Mouse (Mus musculus) liver, embryonic 15.5 days (tissue): ENCODE measurements around the gene Naxe. TPM values are rescaled to one million over a fixed set of nuclear protein-coding genes. Genes with fewer than 3 reads are reported as not detected.

ENCODE experiments used
- ATAC-seq: fragments of 200-750 bp; cut with Nextera tagmentation; 2 replicates; pipeline ENCODE4 v1.8.0; 2017; ENCODE audit warnings: moderate number of reproducible peaks, mild to moderate bottlenecking, moderate library complexity; ENCODE audit not compliant: insufficient read depth
- H3K27ac ChIP-seq: fragments of 300-500 bp; sonication (generic); replicated peaks from 2 replicates; pipeline ENCODE4 v1.5.1; 2015; ENCODE audit warnings: mild to moderate bottlenecking, inconsistent platforms
- H3K27me3 ChIP-seq: fragments of 300-500 bp; sonication (generic); 2 replicates; pipeline ENCODE4 v1.6.1; 2015; ENCODE audit warnings: mild to moderate bottlenecking, inconsistent platforms
- H3K36me3 ChIP-seq: fragments of 300-500 bp; sonication (generic); replicated peaks from 2 replicates; pipeline ENCODE4 v1.6.1; 2015; ENCODE audit warnings: moderate library complexity, mild to moderate bottlenecking, inconsistent platforms
- H3K4me1 ChIP-seq: fragments of 300-500 bp; sonication (generic); replicated peaks from 2 replicates; pipeline ENCODE4 v1.6.1; 2015; ENCODE audit warnings: inconsistent platforms
- H3K4me2 ChIP-seq: fragments of 300-500 bp; sonication (generic); 2 replicates; pipeline ENCODE4 v1.6.1; 2015; ENCODE audit warnings: moderate library complexity, mild to moderate bottlenecking, inconsistent platforms
- H3K4me3 ChIP-seq: fragments of 300-500 bp; sonication (generic); replicated peaks from 2 replicates; pipeline ENCODE4 v1.5.1; 2015; ENCODE audit warnings: mild to moderate bottlenecking, inconsistent platforms
- H3K9ac ChIP-seq: fragments of 300-500 bp; sonication (generic); 2 replicates; pipeline ENCODE4 v1.6.1; 2015; ENCODE audit warnings: moderate library complexity, mild to moderate bottlenecking, inconsistent platforms
- H3K9me3 ChIP-seq: fragments of 300-500 bp; sonication (generic); replicated peaks from 2 replicates; pipeline ENCODE4 v1.6.1; 2016; ENCODE audit warnings: inconsistent platforms
- WGBS: fragments of 180-500 bp; shearing (Covaris S2); methylation state at CpG from one replicate; pipeline ENCODE4 v1.1.7; 2015; ENCODE audit warnings: mixed read lengths; ENCODE audit not compliant: insufficient replicate concordance; 5-methylcytosine and 5-hydroxymethylcytosine counted together
- polyA plus RNA-seq: library from polyadenylated mRNA; unstranded; fragments of >200 nt; fragmentation: Nextera tagmentation; extraction: Ambion mirVana; gene quantifications from 2 replicates; pipeline ENCODE4 v1.2.1, GENCODE M21; 2015

The Naxe gene
- polyA plus RNA-seq, 1 experiment from 2014 or later, result 75.0 TPM

DNA sequence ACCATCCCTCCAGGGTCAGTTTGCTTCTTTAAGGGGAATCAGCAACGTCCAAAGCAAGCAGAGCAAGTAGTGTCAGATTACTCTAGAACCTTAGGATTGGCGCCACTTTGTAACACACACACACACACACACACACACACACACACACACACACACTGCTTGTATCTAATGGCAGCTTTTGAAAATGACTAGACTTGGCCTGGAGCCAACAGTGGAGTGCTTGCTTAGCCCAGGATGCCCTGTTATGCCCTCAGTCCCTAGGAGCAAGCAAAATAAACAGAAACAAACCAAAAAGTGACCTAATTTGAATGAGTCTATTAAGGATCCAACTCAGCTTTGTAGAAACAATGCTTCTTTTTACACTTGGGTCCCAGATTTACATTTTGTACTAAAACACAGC is 10.1 kb upstream of the Naxe start:
- H3K9me3 ChIP-seq, result no peaks in the 10 kb centered on the region
- H3K36me3 ChIP-seq, result no peaks in the 10 kb centered on the region
- no peak overlapping the region for H3K4me3 ChIP-seq
- H3K9ac ChIP-seq, result no peak overlapping the region
- H3K4me1 ChIP-seq, result no peaks in the 10 kb centered on the region
- ATAC-seq, result no peak
- H3K4me2 ChIP-seq, result no peak overlapping the region
- H3K27ac ChIP-seq, result no peak overlapping the region
- H3K27me3 ChIP-seq, result peaks cover 18% of the 10 kb centered on the region; the same call in 1 of the 2 replicates
- WGBS, result 23% methylated on average over 2 of the region's 2 CpGs

DNA sequence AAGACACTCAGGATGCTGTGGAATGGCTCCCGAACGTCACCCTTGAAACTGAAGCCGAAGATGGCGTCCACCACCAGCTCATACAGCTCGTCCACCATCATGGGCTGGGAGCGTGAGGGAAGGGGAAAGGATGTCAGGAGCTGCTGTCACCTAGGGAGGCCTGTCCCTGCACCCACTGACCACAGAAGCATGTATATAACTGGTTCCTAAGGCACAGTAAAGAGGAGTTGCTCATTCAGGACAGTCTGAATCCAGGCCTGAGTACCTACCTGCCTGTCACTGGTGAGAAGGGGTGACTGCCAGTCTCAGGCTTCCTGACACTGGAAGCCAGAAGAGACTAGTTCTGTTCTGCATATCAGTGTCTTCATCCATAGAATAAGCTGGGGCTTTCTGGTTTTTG is 1.3 kb downstream of the Naxe start:
- Histone ChIP-seq H3K4me1 (peaks cover 22% of the 10 kb centered on the region), H3K27ac (no peak overlapping the region), H3K9ac (peak overlapping the region; percentile 68; the same call in 1 of the 2 replicates), H3K4me3 (peak overlapping the region; percentile 72), H3K4me2 (peak overlapping the region; percentile 93), H3K9me3 (no peaks in the 10 kb centered on the region), H3K27me3 (no peaks in the 10 kb centered on the region), H3K36me3 (peaks cover 47% of the 10 kb centered on the region)
- 82% methylated on average over 6 of the region's 6 CpGs for WGBS
- ATAC-seq, result no peak

DNA sequence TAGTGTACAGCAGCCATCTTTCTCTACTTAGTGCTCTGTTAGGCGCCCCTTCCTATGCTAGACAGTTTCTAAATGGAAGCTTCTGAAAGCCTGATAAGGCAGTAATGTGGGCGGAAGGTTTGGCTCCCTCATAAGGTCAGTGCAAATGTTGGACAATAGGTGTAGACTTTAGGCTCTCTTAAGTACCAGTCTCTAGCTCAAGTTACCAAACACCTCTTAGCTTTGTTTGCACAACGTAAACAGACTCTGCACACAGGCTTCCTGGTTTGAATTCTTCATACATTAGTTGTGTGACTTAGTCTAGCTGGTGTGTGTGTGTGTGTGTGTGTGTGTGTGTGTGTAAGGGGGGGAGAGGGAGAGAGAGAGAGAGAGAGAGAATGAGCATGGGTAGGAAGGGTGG is 8.8 kb downstream of the Naxe start:
- no peak overlapping the region for H3K9ac ChIP-seq
- peaks cover 43% of the 10 kb centered on the region for H3K36me3 ChIP-seq
- no peak overlapping the region for H3K4me2 ChIP-seq
- H3K9me3 ChIP-seq, result no peaks in the 10 kb centered on the region
- WGBS, result 44% methylated on average over 3 of the region's 3 CpGs
- no peak overlapping the region for H3K27ac ChIP-seq
- no peak overlapping the region for H3K4me3 ChIP-seq
- no peak for ATAC-seq
- H3K27me3 ChIP-seq, result no peaks in the 10 kb centered on the region
- H3K4me1 ChIP-seq, result peaks cover 6% of the 10 kb centered on the region; the same call in 1 of the 2 replicates

DNA sequence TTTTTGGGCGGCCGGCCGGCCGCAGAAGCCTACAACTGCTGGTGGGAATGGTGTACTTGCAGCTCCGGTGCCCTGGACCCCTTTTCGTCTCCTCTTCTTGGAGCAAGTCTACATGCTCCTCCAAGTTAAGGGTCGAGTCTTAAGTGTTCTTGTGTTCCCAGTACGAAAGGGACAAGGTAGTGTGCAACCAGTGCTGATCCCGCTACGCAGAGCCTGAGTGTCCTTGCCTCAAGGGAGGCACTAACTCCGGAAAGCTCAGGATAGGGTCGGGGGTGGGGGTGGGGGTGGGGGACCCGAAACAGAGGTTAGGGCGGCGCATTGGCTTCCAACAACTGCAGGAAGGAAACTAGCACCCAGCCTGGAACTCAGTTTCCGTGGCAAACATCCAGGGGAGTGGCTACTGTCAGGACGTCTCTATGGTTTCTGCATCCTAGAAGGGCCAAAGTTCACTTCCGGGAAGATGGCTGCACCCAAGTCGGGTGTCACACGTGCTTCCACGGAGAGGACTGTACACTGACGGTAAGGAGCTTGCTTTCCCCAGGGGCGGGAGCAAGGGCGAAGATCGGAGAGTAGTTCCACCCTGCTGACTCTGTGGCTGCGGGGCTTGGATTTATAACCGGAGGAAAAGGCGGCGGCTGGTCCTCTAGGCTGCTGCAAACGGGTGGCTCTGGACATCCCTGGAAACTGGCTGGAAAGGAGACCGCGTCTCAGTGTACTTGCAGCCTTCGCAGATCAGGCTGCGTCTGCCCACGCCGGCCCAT is 15.5 kb downstream of the Naxe start, which contains the start of gene Gpatch4:
TSS of gene Gpatch4 (plus strand) at position 448 of the 761 bp plus-strand sequence.
- peak within 1 kb of the TSS; percentile 72 for H3K4me2 ChIP-seq
- no peaks in the 10 kb centered on the region for H3K36me3 ChIP-seq
- peaks cover 30% of the 10 kb centered on the region for H3K27me3 ChIP-seq
- H3K27ac ChIP-seq, result peak within 1 kb of the TSS; percentile 35; the same call in 1 of the 2 replicates
- peak; percentile 85 for ATAC-seq
- peak within 1 kb of the TSS; percentile 74 for H3K4me3 ChIP-seq
- H3K9me3 ChIP-seq, result no peaks in the 10 kb centered on the region
- peak within 1 kb of the TSS; percentile 39 for H3K9ac ChIP-seq
- WGBS, result 7% methylated on average over 36 of the region's 36 CpGs
- H3K4me1 ChIP-seq, result peaks cover 13% of the 10 kb centered on the region

DNA sequence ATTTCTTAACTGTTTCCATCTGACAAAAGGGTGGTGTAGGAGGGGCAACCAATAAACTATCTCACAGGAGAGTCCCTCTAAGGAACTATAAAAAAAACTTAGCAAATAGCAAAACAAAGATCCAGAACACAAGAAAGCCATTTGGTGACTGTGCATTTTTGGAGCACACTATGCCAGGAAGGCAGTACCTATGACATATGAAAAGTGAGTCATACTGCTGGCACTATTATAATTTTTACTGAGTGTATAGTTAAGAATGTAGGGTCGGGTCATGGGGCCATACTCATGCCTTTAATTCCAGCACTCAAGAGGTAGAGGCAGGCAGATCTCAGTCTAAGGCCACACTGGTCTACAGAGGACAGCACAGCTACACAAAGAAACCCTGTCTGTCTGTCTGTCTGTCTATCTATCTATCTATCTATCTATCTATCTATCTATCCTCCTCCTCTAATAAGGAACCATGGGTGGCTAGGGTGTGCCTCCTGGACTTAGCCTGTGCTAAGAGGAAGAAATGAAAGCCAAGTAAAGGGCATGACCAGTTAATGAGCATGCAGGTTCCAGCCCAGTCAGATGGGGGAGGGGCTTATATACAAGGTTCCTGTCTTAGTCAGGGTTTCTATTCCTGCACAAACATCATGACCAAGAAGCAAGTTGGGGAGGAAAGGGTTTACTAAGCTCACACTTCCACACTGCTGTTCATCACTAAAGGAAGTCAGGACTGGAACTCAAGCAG is 22.6 kb downstream of the Naxe start:
- Histone ChIP-seq H3K36me3 (no peaks in the 10 kb centered on the region), H3K27me3 (peaks cover 56% of the 10 kb centered on the region), H3K4me3 (no peak overlapping the region), H3K27ac (no peak overlapping the region), H3K9me3 (no peaks in the 10 kb centered on the region), H3K4me1 (0 out of 2 replicates have a peak, but pooled peaks cover 3% of the 10 kb centered on the region), H3K9ac (no peak overlapping the region), H3K4me2 (no peak overlapping the region)
- WGBS, result 55% methylated on average over 1 of the region's 1 CpGs
- ATAC-seq, result no peak

DNA sequence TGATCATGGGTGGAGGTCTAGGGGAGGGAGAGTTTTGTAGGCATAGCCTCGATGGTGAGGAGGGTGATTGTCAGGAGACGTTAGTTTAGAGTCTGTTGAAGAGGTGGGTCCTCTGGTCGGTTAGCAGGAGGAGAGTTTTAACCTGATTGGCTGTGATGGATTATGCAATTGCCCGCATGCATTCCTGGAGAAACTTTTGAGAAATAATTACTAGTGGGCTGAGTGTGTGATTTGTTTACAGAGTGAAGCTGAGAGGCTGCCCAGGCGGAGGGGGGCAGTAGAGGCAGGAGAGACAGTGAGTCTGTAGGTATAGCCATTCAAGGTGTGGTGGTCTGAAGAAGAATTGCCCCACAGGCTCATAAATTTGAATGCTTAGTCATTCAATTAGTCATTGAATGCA is 24.8 kb downstream of the Naxe start:
- WGBS, result 46% methylated on average over 5 of the region's 5 CpGs
- no peak overlapping the region for H3K4me3 ChIP-seq
- H3K9me3 ChIP-seq, result no peaks in the 10 kb centered on the region
- ATAC-seq, result no peak
- peaks cover 57% of the 10 kb centered on the region for H3K27me3 ChIP-seq
- no peaks in the 10 kb centered on the region for H3K36me3 ChIP-seq
- H3K9ac ChIP-seq, result no peak overlapping the region
- no peak overlapping the region for H3K27ac ChIP-seq
- H3K4me1 ChIP-seq, result 0 out of 2 replicates have a peak, but pooled peaks cover 4% of the 10 kb centered on the region
- H3K4me2 ChIP-seq, result no peak overlapping the region

DNA sequence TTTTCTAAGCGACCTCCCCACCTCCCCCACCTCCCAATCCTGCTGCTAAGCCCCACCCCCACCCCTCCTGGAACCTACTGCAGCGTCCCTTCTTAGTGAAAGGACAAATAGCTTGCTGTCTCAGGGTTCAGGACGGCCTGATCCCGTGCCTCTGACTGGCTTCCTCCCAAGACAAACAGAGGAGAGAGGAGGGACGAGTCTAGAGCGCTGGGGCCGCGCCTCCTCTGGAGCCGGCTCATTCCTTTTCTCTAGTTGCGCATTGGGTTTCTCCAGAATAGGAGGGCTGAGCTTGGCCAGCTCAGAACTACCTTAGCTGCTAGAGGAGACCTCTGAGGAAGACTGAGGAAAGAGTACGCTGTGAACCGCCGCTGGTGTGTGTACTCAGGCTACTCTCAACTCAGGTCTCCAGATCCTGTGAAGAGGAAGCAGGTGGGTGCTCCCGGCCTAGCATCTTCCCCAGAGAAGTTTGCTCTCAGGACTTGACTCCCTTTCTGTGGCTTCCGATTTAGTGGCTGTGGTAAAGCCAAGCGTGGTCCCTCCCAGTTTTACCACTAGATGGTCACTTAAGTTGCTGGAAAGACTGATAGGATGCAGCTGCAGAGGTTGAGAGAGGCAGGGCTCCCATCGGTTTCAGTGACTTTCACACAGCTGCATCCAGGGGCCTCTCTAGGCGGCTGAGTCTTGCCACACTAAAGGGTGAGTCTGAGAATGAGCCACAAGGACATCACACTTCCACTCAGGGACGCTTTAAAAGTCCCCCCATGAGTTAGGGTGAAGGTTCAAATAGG is 27.5 kb downstream of the Naxe start:
- Histone ChIP-seq H3K36me3 (no peaks in the 10 kb centered on the region), H3K27me3 (peaks cover 61% of the 10 kb centered on the region), H3K9ac (no peak overlapping the region), H3K4me2 (peak overlapping the region; percentile 27; the same call in 1 of the 2 replicates), H3K4me1 (0 out of 2 replicates have a peak, but pooled peaks cover 4% of the 10 kb centered on the region), H3K27ac (no peak overlapping the region), H3K9me3 (0 out of 2 replicates have a peak, but pooled peaks cover 4% of the 10 kb centered on the region), H3K4me3 (no peak overlapping the region)
- WGBS, result 18% methylated on average over 19 of the region's 19 CpGs
- no peak; the same call in 1 of the 2 replicates for ATAC-seq

DNA sequence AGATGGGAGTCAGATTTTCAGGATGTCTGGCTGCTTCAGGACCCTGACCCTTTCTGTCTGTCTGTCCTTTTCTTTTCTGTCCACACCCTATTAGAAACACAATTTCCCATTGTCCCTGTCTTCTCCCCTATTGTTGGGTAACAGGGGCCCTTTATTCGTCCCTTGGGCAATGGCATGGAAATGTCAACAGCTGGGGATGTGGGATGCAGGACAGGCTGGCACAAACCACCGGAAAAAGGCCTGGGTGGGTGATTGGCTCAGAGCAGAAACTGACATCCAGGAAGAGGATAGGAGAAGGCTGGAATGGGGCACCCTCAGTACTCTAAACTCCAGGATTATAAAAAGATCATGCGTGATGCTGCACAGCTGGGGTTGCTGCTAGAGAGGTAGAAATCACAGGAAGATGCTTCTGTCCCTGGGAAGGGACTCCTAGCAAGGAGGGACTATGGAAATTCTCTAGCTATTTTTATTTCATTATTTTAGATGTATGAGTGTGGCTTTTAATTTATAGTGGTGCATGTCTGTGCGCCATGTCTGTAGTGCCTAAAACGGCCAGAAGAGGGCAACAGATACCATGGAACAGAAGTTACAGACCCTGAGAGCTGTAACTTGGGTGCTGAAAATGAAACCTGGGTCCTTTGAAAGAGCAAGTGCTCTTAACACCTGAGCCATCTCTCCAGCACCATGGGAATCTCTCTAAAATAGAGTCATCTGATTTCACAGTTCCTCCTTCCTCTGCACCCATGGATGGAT is 30.7 kb downstream of the Naxe start, which contains the start of gene Hapln2:
TSS of gene Hapln2 (minus strand) at position 150 of the 753 bp plus-strand sequence.
- 40% methylated on average over 5 of the region's 5 CpGs for whole genome bisulfite sequencing
- 0 out of 2 replicates have a peak, but pooled peaks cover 4% of the 10 kb centered on the region for H3K9me3 ChIP-seq
- H3K9ac ChIP-seq, result no peak within 1 kb of the TSS
- H3K27ac ChIP-seq, result no peak within 1 kb of the TSS
- no peaks in the 10 kb centered on the region for H3K36me3 ChIP-seq
- no peak for ATAC-seq
- H3K4me2 ChIP-seq, result no peak within 1 kb of the TSS
- H3K27me3 ChIP-seq, result peaks cover 89% of the 10 kb centered on the region
- no peak within 1 kb of the TSS for H3K4me3 ChIP-seq
- H3K4me1 ChIP-seq, result peaks cover 18% of the 10 kb centered on the region

DNA sequence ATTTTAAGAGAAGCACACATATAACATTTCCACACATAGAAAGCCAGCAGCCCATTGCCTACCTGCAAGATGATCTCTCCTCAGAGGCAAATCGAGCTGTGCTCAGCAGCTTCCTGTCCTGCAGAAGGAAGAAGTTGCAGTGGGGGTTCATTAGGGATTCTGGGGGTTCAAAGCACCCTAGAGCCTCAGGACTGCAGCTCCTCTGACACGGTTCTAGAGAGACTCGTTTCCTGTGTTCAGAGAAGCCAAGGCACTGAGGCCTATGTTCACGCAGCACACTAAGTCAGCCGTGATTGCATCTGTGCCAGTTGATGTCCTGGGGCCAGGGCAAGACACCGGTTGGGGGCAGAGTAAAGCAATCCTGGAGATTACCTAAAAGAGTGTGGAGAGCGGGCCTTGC is 31.5 kb downstream of the Naxe start:
- no peak overlapping the region for H3K9ac ChIP-seq
- no peak overlapping the region for H3K4me2 ChIP-seq
- no peak overlapping the region for H3K27ac ChIP-seq
- H3K36me3 ChIP-seq, result no peaks in the 10 kb centered on the region
- no peak overlapping the region for H3K4me3 ChIP-seq
- WGBS, result 46% methylated on average over 7 of the region's 7 CpGs
- peaks cover 22% of the 10 kb centered on the region for H3K4me1 ChIP-seq
- ATAC-seq, result no peak
- 0 out of 2 replicates have a peak, but pooled peaks cover 4% of the 10 kb centered on the region for H3K9me3 ChIP-seq
- H3K27me3 ChIP-seq, result peaks cover 89% of the 10 kb centered on the region
